Mouse (Mus musculus): ENCODE results near the gene Atf7.

Atf7 gene

DNA sequence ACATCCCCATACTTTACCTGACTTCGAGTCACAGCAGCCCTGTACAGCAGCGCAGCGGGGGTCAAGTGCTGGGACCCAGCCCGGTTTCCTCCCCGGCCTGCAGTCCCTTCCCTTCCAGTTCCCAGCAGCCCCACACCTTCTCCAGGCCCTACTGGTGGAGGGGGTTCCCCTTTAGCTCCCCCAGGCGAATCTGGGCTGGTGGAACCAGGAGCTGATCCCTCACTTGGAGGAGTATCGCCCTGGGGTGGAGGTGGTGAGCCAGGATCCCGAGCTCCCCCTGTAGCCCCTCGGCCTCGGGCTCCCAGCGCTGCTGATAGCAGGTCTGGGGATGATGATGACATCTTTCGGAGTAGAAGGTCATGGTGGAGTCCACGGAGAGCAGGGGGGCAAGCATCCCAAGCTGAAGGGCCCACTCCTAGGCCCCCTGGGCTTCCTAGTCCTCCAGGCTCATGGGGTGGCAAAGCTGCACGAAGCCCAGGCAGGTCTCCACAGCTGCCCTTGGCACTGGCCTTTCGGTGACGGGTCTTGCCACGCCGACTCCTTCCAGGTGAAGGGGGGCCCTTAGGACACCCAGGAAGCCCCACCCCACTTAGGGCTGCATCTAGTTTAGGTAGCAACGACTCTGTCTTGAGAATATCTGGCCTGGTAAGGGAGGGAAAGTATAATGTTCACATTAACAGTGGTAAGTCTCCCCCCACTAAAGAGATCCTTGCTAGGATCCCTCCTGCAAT is 124.0 kb downstream of the Atf7 start:
- in situ Hi-C loops (cut with MboI, MseI), result loop anchor here (10.0 kb wide), 1 partner anchor 416 kb away; no protein-coding TSS in a partner anchor

GRCm38 (mm10) chr15:102500479-102500878 is 124.8 kb downstream of the Atf7 start:
- in situ Hi-C loops (cut with MboI, MseI), result loop anchor here (10.0 kb wide), 1 partner anchor 416 kb away; no protein-coding TSS in a partner anchor

GRCm38 (mm10) chr15:102499851-102500250 is 125.4 kb downstream of the Atf7 start:
- in situ Hi-C loops (cut with MboI, MseI), result loop anchor here (10.0 kb wide), 1 partner anchor 415 kb away; no protein-coding TSS in a partner anchor

GRCm38 (mm10) chr15:102499370-102499769 is 125.9 kb downstream of the Atf7 start:
- in situ Hi-C loops (cut with MboI, MseI), result no loop called here

- in situ Hi-C loops (cut with MboI, MseI), result no loop called here
These were observed 126.9 kb downstream of the Atf7 start for GRCm38 (mm10) chr15:102498322-102498721.

GRCm38 (mm10) chr15:102487664-102488063 is 137.6 kb downstream of the Atf7 start:
- in situ Hi-C loops (cut with MboI, MseI), result loop anchor here (10.0 kb wide), 1 partner anchor 63 kb away; no protein-coding TSS in a partner anchor

- in situ Hi-C loops (cut with MboI, MseI), result loop anchor here (10.0 kb wide), 1 partner anchor 61 kb away; no protein-coding TSS in a partner anchor
These were observed 139.4 kb downstream of the Atf7 start for GRCm38 (mm10) chr15:102485853-102486252.

DNA sequence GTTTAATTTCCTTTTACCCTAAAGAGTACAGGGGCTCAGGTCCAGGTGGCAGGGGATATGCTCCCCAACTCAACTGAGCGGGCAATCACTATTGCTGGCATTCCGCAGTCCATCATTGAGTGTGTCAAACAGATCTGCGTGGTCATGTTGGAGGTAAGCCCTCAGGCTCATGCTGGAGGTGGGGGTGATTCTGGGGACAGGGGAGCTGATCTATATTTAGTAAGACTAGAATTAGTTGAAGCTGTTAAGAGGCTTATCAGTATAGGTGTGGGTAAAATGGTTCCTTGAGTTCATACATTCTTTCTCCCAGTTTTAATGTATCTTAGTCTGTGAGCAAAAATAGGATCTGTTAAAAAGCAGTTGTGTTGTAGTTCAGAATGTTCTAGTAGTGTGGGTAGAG is 142.1 kb downstream of the Atf7 start:
- in situ Hi-C loops (cut with MboI, MseI), result loop anchor here (10.0 kb wide), 1 partner anchor 58 kb away; no protein-coding TSS in a partner anchor
